Mouse (Mus musculus) mature B cell (primary cell): Measurements from ENCODE around the gene Cnksr3.

Experiments used
- in situ Hi-C: fragments of 300-500 bp; cut with MboI; formaldehyde crosslinking; loops from 2 replicates; pipeline ENCODE4 v1.14.3; 2019

The Cnksr3 gene

DNA sequence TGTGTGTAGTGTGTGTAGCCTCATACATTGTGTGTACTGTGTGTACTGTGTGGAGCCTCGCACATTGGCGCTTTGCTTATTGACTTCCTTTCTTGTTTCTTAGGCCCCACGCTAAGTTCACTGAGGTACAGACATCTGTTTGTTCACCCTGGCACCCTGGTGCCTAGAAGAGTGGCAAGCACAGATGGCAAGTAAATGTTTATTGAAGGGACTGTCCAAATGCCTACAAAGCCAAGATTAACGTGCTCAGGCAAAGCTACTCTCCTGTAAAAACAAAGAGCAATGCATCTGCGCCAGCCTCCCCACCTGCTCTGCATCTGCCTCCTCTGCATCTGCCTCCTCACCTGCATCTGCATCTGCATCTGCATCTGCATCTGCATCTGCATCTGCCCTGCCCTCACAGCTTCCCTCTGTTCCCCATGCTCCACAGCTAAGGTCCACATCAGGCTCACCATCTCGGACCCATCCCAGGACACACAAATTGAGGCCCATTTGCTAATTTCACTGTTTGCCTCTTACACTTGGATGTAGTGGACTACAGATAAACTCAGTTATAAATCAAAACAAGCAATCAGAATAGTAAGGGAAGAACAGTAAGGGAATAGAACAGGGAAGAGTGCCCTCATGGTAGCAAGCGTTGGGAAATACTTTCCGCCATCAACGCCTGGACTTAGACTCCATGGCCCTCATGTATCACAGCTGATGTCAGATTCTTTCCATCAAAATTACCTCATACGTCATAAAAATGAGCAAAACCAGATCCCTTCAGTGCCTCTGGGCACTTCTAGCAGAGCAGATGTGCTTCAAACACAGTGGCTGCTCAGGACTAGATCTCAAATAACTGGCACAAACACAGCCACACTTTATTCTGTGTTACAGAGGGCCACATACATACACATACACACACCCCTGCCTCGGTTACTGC is 62.1 kb downstream of the Cnksr3 start:
- in situ Hi-C loops, result no loop called here

DNA sequence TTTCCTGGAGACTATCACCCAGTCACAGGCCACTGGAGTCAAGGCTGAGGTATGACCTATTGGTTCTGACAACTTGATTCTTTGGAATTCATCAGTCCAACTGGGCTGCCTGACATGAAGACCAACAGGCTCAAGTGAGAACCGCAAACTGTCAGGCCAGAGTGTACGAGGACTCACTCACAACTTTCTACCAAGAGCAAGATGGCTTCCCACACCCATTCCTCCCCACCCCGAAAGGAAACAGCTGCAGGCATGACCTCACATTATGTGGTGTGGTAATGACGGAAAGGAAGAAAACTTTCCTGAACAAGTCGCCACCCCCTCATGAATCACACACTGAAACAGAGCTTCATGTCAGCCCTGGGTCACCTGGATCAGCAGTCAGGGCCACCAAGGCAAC is 66.4 kb downstream of the Cnksr3 start:
- in situ Hi-C loops, result no loop called here

DNA sequence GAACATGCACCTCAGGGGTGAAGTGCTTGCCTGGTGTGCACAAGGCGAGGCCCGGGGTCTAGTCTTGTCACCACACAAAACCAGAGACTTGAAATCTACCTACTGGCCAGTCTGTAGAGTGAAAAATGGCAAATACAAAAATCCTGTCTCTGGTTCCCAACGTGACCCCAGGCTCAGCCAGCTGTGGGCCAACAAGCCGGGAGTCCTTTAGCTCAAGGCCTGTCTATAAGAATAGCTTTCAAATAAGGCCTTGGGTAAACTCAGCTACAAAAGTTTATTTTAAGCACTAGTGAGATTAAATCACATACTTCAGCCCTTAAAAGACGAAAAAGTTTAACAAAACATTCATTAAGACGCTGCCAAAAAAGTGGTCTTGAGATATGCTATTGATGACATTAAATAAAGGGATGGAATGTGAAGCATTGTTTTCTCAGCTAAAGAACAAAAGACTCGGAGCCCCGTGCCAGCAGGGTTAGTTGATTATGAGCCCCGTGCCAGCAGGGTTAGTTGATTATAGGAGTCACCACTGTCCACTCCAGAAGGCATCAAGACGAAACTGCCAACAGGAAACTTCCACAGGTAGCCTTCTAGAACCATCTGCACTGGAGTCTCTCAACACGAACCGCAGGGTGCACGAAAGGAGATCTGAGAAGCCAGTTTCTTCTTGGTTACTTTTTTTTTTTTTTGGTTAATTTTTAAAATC is 67.8 kb downstream of the Cnksr3 start:
- in situ Hi-C loops, result no loop called here

DNA sequence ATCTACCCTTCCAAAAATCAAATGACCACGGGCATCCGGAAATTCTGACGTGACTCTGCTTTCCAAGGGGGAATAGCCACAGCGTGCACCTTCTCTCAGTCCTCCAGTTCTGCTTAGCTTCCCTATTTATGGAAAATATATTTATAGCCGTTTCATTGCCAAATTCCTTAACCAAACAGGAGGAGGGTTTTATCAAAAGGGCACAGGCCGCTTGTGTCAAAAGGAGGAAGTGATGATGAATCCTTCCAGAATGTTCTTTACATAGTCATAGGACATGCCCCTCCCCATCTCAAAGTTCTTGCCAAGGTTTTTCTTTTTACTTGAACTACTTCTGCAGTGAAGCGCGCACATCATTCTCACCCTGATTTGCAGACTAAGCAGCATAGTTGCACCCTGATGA is 69.8 kb downstream of the Cnksr3 start:
- in situ Hi-C loops, result no loop called here

DNA sequence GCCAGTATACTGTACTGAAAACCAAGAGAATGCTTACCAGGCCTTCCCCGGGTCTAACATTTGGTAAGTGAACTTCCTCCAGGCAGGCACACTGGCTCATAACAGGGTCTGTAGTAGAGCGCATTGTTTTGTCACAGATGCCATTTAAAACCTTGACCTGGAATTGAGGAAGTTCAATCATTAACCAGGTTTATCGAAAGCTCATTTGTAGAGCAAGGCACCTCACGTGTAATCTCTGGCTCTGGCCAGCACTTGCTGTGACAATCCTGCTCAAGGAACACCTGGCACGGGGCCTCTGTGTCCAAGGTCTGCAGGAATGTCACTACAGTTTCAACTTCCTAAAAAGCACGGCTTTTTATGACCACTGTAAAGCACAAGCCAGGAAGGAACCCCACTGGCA is 71.8 kb downstream of the Cnksr3 start:
- in situ Hi-C loops, result no loop called here

DNA sequence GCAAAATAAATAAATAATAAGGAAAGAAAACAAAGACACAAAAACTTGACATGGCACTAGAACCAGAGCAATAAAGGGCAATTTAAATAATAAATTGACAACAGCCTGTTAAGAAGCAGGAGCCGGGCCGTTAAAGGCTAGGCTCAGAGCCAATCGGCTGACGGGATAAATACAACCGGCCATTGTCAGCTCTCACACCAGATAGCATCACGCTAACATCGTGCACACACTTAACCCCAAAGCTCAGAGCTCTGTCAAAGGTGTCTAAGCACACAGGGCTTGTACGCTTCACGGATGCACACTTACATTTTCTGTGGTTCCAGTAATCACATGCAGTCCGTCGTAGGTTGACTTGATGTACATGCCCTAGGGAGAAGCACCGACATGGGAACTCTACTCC is 74.0 kb downstream of the Cnksr3 start:
- in situ Hi-C loops, result no loop called here

DNA sequence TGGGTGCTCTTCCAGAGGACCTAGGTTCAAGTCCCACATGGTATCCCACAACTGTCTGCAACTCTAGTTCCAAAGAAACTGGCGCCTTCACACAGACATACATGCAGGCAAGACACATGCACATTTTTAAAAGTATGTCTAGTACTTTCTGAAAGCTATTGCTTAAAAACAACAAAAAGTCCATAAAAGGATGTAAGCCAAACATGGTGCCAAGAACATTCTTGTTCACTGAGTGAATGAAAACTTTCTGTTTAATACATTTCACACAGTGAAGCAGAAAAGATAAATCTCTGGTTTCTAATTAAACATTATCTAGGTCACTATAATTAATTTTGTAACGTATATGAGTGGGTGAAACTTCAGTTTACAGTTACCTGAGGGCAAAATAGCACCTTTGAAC is 76.3 kb downstream of the Cnksr3 start:
- in situ Hi-C loops, result no loop called here

DNA sequence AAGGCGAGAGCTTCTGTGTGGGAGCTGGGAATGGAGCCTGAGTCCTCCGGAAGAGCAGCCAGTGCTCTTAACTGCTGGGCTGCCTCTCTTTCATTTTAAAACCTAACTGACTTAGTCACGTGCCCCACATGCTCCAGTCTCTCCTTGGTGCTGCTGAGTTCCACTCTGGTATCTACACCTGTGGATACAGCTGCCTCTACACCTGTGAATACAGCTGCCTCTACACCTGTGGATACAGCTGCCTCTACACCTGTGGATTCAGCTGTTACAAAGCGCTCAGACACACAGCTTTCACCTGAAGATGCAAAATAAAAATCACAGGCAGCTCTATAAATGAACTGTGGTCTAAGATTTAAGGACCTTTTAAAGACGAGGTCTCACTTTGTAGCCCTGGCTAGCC is 79.0 kb downstream of the Cnksr3 start:
- in situ Hi-C loops, result no loop called here

DNA sequence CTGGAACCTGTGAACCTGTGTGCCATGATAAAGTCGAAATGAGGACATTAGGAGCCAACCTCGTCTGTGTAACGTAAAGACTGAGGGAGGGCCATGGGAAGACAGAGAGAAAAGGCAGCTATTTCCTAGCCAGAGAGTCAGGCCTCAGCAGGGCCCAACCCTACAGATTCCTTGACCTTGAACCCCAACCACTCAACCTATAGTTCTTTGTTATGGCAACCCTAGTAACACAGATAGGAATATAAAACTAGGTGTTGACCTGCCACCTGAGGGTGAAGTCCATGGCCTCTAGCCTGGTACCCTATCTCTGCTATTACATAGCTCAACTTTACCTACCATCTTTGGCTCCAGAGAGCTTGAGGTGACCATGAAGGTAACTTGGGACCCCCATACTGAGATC is 80.6 kb downstream of the Cnksr3 start:
- in situ Hi-C loops, result no loop called here

DNA sequence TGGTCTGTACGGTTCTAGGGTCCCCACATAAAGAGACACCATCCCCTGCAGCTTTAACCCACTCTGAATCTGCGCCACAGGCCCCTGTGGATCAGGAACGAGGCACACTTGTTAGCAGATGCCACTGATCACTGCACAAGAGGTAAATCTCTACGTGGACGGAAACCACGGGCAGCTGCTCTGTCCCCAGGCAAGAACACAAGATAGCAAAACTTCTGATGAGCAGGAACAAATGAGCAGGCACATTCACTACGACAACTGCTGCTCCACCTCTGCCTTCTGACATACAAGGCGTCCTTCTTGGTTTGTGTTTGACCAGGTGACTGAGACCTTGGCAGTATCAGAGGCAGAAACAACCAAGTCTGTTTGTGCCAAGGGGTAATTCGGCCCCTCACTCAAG is 84.2 kb downstream of the Cnksr3 start:
- in situ Hi-C loops, result no loop called here

DNA sequence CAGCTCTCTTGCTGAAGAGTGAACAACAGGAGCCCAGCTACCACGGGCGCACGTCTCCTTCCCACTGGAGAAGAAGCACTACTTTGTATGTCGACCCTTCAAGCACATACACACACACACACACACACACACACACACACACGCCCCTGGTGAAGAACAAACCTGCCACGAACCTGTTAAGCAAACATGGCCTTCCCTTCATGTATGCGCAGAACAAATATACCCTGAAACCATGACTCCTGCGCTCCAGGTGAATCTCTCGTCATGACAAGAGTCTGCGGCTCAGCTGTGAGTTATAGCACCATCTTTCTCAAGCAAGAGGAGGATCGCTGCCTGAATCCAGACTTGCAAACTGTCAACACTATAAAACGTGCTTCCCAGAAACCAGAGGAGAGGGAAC is 85.2 kb downstream of the Cnksr3 start:
- in situ Hi-C loops, result no loop called here

DNA sequence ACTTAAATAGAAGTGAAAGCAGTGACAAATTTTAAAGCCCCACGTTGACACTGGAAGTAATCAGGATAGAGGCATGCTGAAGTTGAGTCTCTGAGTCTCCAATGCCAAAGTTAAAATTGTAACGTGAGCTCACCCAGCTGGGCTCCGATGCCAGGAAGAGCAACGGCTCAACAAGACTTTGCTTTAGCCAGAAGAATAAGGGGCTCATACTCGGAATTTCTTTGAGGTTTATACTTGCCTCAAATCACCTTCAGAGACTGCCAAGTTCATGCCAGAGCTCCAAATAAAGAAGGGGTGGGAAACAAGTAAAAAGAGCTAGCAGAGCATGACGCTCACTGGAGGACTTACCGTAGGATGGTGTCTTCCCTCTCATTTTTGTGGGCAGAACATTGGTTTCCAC is 85.8 kb downstream of the Cnksr3 start:
- in situ Hi-C loops, result no loop called here

DNA sequence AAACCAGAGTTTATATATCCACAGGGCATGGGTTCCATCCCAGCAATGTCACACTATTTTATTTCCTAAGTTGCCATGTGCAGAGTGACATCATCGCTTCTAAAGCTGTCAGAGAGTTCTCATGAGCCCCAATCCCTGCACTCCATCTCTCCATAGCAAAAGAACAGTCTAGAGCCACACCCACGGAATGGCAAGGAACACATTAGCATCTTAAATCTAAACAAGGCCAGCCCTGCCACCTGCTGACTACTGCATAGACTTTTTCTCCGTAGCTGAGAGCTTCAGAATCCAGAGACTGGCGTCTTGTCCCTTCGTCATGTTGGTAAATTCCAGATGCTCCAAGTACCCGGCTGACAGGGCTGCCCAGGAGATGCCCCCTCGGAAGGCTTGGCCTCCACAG is 87.0 kb downstream of the Cnksr3 start:
- in situ Hi-C loops, result no loop called here

DNA sequence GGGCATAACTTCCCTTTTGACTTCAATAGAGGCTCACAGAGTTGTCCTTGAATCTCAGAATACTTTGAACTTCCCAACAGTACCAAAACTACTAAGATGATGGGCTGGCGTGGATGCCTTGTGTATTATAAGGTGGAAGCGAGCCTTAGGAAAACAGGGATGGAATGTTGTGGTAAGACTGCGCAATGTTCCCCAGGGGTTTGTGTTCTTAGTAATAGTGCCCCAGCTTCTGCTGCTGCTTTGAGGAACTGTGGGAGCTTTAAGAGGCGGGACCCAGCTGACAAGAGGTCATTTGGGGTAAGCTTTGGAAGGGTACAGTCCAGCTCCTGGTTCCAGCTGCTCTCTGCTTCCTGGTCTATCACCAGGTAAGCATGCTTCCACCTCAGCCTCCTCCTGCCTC is 89.7 kb downstream of the Cnksr3 start:
- in situ Hi-C loops, result no loop called here

DNA sequence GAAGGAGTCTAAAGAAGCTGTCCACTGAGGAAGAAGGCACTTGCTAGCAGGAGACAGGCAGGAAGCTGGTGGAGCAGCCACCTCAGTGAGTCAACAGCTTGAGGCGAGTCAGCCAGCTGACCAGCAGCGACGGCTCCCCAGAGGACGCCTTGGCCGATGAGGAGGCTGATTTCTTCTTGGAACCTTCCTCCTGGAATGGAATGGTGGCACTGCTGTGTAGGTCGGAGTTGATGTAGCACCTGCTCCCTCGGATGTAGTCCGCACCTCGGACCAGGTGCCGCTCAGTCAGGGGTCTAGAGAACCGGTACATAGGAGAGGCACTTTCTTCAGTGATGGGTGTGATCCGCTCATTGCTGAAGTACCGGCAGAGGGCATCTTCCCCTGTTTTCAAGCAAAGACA is 91.8 kb downstream of the Cnksr3 start:
- in situ Hi-C loops, result no loop called here

DNA sequence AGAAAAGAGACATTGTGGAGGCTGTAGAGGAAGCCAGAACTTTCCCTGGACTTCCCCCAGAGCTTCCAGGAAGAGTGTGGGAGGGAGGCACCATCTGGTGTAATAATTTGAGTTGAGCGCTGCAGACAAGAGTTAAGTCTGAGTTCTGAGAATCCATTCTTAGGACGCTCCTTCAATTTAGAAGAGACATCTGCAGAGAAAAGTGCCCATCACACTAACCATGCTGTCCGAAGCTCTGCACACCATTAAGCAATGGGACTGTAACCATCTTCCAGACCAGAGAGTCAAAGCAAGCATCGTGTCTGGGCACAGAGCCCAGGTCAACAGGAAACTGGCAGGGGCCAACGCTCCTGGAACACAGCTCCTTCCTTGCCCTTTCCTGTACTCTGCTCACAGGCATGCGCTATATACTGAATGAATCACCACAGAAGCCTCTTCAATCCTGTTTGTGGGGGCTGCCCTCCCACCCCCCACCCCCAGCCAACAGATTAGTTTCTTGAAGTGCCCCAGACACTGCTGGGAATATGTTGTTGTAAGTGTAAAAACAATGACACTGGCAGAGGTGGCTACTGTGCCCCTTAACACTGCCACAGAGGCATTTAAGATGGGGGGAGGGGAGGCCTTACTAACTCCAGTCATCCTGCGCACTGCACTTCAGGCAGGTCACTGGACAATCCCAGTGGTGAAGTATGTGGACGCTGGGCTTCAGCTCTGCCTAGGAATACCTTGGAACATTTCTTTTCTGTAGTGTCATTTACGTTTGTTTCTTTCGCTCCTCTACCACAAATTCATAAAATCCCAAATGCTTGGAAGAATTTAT is 93.6 kb downstream of the Cnksr3 start:
- in situ Hi-C loops, result no loop called here

DNA sequence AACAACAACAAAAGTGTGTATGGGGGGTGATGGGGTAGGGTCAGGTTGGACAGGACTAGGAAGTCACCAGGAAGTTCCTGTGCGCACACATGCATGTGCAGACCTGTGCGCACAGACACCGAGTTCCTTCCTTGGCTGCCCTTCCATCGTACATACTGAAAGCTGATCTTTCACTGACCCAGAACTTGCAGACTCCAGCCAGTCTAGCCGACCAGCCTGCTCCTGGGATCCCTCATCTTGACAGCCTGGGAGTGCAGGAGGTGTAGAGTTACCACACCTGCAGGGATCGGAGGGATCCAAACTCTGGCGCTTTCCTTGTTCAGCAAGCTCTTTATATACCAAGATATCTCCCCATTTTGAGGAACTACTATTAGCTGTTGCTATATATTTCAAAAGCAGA is 94.3 kb downstream of the Cnksr3 start:
- in situ Hi-C loops, result no loop called here

DNA sequence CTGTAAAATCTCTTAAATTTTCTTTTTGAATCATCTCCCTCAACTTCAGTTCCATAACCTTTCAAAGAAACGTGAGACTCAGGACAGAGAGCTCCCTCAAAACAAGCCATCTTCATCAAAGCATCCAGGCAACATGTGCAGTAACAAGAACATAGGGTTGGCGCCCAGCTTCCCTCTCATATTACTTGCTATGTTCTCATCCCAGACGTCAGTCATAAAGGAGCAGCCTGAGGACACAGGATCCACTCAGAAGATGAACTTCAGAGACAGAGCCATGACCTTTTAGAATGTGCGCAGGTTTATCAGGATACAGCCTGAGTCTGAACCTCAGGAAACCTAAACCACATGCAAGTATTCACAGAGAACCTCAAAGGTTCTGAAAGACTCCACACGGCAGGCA is 97.2 kb downstream of the Cnksr3 start:
- in situ Hi-C loops, result no loop called here

DNA sequence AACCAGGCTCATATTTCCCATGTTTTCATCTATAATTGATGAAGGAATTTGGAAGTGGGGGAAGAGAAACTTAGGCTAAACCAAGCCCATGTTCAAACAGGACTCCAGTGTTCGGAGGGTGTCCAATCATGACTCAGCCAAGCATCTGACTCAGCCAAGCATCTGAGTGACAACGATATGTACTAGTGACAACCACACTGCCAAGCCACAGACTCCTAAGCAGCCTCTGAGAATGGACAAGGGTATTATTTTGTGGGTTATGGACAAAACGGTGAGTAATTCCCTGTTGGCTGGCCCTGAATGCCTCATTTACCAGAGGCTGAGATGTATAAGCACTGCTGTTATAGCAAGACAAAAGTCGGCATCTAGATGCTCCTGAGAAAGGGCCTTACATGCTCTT is 98.3 kb downstream of the Cnksr3 start:
- in situ Hi-C loops, result no loop called here

DNA sequence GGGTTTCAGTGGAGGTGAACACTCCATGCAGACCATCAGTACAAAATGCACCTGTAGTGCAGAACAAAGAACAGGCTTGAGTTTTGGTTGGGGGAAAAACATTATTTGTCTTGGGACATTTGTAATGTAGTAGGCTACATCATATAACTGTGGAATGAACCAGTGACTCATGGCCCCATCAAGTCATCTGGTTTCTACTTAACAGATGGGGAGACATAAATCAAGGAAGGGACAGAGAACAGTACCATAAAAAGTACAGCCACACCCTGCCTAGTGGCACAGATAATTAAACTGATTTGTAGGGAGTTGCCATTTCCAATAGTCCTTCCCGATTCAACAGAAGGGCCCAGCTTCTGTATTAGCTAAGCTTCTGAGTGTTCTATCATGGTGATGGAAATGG is 98.9 kb downstream of the Cnksr3 start:
- in situ Hi-C loops, result no loop called here

DNA sequence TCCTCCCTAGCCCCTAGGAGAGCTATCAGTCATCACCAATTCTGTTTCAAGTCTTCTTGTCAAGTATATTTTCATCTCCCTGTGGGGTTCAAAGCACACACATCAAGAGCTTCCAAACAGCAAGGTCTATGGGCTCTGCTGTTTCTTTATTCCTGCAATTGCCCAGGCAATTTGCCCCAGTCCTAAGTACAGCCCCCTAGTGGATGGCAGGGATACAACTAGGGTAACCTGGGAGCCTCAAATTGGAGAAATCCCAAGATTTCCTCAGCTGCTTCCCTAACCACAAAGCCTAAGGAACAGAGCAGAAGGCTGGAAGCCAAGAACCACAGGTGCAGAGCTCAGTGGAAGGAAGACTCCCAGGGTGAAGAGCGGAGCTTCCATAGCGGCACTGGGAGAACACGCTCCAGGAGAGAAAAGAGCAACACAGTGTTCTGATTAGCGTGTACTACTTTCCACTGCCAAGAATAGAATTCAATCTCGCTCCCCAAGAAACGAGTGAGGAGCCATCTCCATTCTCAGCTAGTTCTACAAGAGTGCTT is 100.5 kb downstream of the Cnksr3 start:
- in situ Hi-C loops, result no loop called here

DNA sequence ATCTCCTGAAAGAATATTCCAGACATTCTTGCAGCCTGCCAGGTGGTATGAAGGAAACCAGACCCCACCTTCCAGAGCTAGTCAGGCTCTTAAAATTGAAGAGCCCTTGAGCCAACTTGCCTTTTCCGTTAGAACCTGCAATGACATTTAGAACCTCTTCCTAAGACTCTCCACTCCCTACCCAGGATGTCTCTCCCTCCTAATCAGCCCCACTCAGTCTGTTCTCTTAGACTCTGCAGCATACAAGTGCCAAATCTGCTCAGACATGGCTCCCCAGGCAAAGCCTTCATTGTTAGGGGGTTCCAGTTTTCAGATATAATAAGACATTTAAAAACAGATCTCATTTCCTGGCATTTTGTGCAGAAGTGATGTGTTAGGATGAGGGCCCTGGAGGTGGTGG is 108.2 kb downstream of the Cnksr3 start:
- in situ Hi-C loops, result no loop called here
